Mouse (Mus musculus) telencephalon, adult 2 months (tissue): ENCODE measurements around the gene Acer3.
"Not testable (repeated sequence)": the region's sequence is repeated elsewhere in the genome, so short reads cannot be mapped to it uniquely, and the experiment has no call there.

Source experiments
- DNase-seq: peaks from one replicate; pipeline ENCODE4 v3.0.0-alpha.2; 2011; ENCODE audit warnings: low read depth, low spot score

Gene Acer3

DNA sequence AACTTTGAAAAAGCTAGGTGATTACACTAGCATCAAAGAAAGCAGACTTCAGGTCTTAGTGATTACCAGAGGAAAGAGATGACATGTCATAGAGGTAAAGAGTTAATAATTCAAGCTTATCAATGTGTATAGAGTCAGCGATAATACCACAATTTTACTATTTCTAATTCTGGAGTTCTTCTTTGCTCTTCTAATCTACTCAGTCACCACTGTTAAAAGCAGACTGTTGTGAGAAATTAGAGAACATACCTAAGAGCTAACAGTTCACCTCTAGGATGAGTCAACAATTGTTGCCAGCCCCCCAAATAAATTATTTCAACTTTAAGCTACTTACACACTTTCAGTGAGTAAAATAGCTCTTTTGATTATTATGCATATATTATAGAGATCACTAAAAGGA lies 28.1 kb downstream of the Acer3 start:
- no peak for DNase-seq

- DNase-seq, result no peak
These were observed 31.4 kb downstream of the Acer3 start for GRCm38 (mm10) chr7:98289585-98289984.

- no peak for DNase-seq
These were observed 44.7 kb downstream of the Acer3 start for GRCm38 (mm10) chr7:98276263-98276662.

DNA sequence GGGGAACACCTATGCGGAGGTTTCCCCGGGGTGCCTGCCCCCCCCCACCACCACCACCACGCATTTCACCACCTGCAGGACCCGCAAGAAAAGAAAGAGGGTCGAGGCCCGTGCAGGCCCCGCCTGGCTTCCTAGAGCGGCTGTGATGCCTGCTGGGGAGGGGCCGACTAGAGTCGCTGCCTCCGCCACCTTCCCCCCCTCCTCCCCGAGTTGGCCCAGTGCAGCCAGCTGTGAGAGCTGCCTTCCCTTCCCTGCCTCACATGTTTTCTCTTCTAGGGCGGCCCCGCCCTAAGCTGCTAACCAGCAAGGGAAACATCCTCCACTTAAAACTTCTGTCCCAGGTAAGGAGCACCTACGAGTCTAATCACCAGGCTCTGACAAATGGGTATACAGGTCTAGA lies 52.8 kb downstream of the Acer3 start:
- DNase-seq, result not testable (repeated sequence)

DNA sequence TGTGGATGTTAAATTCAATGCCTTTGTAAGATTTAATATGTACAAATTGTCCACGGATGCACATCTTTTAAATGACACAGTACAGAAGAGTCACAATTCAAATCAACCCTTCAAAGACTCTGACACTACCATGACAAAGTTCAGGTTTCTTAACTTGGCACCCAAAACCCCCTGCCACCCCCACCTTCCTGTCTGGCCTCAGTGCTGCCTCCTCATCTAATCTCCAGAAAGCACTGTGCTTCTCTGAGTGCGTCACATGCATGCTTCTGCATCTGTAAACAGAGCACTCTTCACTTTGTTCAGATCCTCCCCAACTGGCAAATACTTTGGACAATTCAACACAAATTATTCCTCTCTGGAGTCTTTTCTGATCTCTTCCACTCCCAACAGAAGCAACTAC lies 68.5 kb downstream of the Acer3 start:
- no peak for DNase-seq

- DNase-seq, result peak; percentile 43
These were observed 84.2 kb downstream of the Acer3 start for GRCm38 (mm10) chr7:98236686-98237359.

DNA sequence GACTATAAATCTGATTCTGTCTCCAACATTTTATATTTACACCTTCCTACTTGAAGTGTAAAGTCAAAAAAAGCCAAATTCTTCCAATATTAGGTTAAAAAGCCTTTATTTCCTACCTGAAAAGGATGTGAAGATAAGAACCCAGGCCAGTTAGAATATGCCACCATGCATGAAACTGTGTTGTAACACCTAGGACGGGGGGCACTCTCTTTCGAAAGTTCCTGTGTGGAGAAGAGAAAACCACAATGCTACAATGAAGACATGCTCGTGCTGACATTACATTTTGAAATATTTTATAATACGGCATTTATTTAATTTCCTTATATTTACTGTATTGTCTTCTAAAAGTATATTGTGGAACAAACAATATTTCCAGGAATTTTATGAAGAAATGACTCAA lies 97.2 kb downstream of the Acer3 start:
- no peak for DNase-seq

GRCm38 (mm10) chr7:98216713-98217112 lies 104.3 kb downstream of the Acer3 start:
- no peak for DNase-seq

GRCm38 (mm10) chr7:98202946-98203345 lies 118.1 kb downstream of the Acer3 start:
- DNase-seq, result no peak

DNA sequence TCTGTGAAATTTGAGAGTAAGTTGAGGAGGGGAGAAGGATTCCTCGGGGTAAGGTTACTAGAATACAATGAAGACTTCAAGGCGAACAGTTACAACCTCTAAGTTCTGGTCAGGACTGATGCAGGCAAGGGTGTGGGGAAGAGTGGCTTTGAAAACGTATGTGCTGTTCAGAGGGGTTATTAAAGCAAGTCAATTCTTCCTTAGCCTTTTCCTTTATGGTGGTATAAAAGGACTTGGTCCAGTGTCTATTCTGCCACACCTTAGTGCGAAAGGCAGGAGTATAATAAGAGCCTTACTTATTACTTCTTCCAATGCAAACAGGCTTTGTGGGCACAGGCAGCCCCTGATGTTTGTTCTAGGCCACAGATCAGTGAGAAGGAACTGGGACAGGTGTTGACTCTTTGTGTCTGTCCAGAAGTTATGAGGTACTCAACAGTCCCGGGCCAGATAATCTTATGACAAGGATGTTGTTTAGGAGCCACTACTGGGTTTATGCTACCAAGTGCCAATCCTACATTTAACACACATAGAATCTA lies 119.4 kb downstream of the Acer3 start:
- no peak for DNase-seq

DNA sequence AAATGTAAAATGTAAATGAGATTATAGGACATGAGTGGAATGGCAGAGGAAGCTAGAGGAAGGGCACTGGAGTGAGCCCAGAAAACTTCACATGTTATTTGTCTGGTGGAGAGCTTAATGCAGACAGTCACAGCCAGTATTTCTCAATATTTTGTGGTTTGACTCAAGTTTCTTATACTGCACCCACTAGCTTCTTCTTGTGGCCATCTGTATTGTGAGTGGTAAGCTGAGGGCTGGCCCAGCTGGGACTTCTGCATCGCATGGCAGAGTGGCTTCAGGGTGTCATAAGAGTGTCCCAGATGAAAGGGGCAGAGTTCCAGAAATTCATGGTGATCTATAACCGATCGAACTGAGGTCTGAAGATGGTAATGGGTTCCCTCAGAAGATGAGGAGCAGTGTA lies 120.6 kb downstream of the Acer3 start:
- DNase-seq, result no peak

DNA sequence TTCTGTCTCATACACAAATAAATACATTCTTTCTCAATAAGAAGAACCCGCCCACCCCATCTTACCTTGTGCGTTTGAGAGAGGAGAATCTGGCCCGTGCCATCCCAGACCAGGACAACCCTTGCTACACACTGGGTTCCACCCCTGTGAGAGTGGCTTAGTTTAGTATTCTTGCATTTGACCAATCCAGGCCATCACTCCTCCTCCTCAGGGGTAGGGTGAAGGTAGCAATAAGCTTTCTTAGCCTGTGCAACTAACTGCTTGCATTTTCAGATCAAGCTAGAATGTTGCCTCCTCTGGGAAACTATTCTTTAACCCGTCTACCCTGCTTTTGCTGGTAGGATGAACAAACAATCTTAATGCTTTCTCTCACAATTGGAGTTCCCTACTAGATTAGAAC lies 121.6 kb downstream of the Acer3 start, which contains the start of gene B3gnt6:
TSS of gene B3gnt6 (minus strand) at position 101 of the 400 bp plus-strand sequence.
- DNase-seq, result no peak

DNA sequence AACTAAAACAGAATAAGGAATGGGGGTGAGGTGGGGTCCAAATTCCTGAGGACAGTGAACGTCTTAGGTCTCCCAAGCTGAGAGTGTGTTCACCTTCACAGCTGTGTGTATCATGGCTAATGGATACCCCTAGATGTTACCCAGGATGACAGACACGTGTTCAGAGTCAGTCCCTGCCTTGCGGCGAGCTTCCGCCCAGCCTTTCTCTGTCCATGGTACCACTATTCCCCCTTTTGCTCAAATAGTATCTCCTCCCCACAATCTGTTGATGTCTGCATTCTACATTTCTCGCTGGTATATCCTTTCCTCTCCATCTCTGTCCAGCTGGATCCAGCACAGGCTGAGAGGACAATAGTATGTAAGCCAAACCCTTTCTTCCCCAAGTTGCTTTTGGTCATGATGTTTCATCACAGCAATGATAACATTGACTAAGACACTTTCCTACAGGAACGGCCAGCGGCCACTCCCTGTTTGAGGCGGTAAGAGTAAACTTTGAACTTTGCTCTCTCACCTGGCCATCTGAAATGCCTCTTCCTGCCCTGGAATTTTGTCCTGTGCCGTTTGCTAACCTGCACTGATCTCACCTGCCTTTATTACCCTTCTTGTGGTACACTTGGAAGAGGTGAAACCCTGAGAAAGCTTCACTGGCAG lies 125.7 kb downstream of the Acer3 start:
- DNase-seq, result no peak

- DNase-seq, result no peak
These were observed 126.8 kb downstream of the Acer3 start for GRCm38 (mm10) chr7:98194026-98194792.

DNA sequence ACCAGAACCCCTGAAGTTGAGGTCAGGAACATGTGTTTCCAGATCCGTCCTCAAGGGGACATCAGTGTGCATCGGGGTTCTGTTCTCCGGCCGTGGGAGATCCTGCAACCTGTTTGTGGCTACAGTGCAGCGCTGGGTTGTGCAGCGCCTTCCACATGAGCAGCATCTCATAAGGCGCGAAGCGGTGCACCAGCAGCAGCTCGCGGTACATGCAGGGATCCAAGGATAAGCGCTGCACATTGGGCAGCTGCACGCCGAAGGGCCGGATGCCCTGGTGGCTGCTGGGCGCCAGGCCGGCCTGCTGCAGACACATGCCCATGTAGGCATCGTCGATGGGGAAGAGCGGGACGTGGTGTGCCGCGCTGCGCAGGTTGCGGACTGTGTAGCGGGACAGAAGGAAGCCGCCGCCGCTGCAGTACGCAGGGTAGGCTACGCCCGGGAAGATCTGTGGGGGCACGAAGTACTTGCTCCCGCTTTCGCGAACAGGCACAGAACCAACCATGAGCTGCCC lies 127.4 kb downstream of the Acer3 start:
- no peak for DNase-seq

GRCm38 (mm10) chr7:98191571-98192250 lies 129.3 kb downstream of the Acer3 start:
- DNase-seq, result no peak

- no peak for DNase-seq
These were observed 130.4 kb downstream of the Acer3 start for GRCm38 (mm10) chr7:98190578-98190977.

GRCm38 (mm10) chr7:98189745-98190144 lies 131.3 kb downstream of the Acer3 start:
- no peak for DNase-seq

- DNase-seq, result no peak
These were observed 132.3 kb downstream of the Acer3 start for GRCm38 (mm10) chr7:98188680-98189079.

GRCm38 (mm10) chr7:98188238-98188637 lies 132.8 kb downstream of the Acer3 start:
- DNase-seq, result no peak

DNA sequence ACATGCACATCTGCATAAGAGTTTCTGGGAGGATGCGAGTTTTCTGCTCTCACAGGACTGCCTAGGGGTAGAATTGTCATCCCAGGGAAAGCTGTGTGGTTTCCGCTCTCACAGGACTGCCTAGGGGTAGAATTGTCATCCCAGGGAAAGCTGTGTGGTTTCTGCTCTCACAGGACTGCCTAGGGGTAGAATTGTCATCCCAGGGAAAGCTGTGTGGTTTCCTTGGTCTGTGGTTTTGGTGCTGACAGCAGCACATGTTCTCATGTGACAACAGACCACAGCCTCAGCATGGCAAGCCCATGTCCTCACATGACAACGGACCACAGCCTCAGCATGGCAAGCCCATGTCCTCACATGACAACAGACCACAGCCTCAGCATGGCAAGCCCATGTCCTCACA lies 133.7 kb downstream of the Acer3 start:
- not testable (repeated sequence) for DNase-seq

- peak; percentile 60 for DNase-seq
These were observed 134.4 kb downstream of the Acer3 start for GRCm38 (mm10) chr7:98186637-98187036.
